Mouse (Mus musculus): ENCODE results near the gene Olfr1219. TPM values are rescaled to one million over a fixed set of nuclear protein-coding genes. Genes with fewer than 3 reads are reported as not detected.

Gene Olfr1219
- not detected for total RNA-seq (2021)
- long read RNA-seq, experiment 1: 0 reads
- long read RNA-seq, experiment 2: 0 reads

GRCm38 (mm10) chr2:89083413-89083812 is at the start of gene Olfr1219:
Gene Olfr1219, minus strand, starts transcription at chr2:89083513.
- intact Hi-C loops (cut with DNase I): no loop called here
- no peak for DNase-seq

- intact Hi-C loops (cut with DNase I): no loop called here
These were observed 49.6 kb upstream of the Olfr1219 start, which contains the start of gene Olfr1222 for GRCm38 (mm10) chr2:89132954-89133353. Gene Olfr1222, minus strand, starts transcription at chr2:89133054.

GRCm38 (mm10) chr2:89117183-89117582 is 33.9 kb upstream of the Olfr1219 start, which contains the start of gene Olfr1221:
Gene Olfr1221, minus strand, starts transcription at chr2:89117283.
- intact Hi-C loops (cut with DNase I): no loop called here
- no peak for DNase-seq

More at GRCm38 (mm10) chr2:89132954-89133353, 49.6 kb upstream of the Olfr1219 start, which contains the start of gene Olfr1222:
- no peak for DNase-seq

- intact Hi-C loops (cut with DNase I): no loop called here
- no peak for DNase-seq
These were observed 23.4 kb upstream of the Olfr1219 start, which contains the start of gene Olfr1220 for GRCm38 (mm10) chr2:89106735-89107134. Gene Olfr1220, minus strand, starts transcription at chr2:89106835.

- DNase-seq: no peak
- intact Hi-C loops (cut with DNase I): no loop called here
These were observed 22.3 kb upstream of the Olfr1219 start for GRCm38 (mm10) chr2:89105651-89106050.

- intact Hi-C loops (cut with DNase I): no loop called here
- DNase-seq: no peak
These were observed 10.5 kb upstream of the Olfr1219 start for GRCm38 (mm10) chr2:89093848-89094247.

GRCm38 (mm10) chr2:89081487-89081886 is 1.8 kb downstream of the Olfr1219 start:
- intact Hi-C loops (cut with DNase I): no loop called here
- no peak for DNase-seq

GRCm38 (mm10) chr2:89061087-89061486 is 22.2 kb downstream of the Olfr1219 start, which contains the start of gene Olfr1218:
Gene Olfr1218, minus strand, starts transcription at chr2:89061187.
- intact Hi-C loops (cut with DNase I): no loop called here
- no peak for DNase-seq

GRCm38 (mm10) chr2:89031965-89032364 is 51.3 kb downstream of the Olfr1219 start, which contains the start of gene Olfr1217:
Gene Olfr1217, minus strand, starts transcription at chr2:89032065.
- intact Hi-C loops (cut with DNase I): no loop called here
- no peak for DNase-seq

Other genes starting within 250 kb of the Olfr1219 start
- gene Olfr1204, start 234.2 kb downstream of the Olfr1219 start, total RNA-seq (2021): not detected
- not detected for gene Olfr1206, start 220.3 kb downstream of the Olfr1219 start, total RNA-seq (2021)
- not detected for gene Olfr1208, start 181.2 kb downstream of the Olfr1219 start, total RNA-seq (2021)
- not detected for gene Olfr1209, start 168.4 kb downstream of the Olfr1219 start, total RNA-seq (2021)
- gene Olfr1211, start 145.4 kb downstream of the Olfr1219 start, total RNA-seq (2021): not detected
- gene Olfr1212, start 129.5 kb downstream of the Olfr1219 start, total RNA-seq (2021): not detected
- not detected for gene Gm13762, start 103.2 kb downstream of the Olfr1219 start, total RNA-seq (2021)
- gene Olfr1214, start 90.9 kb downstream of the Olfr1219 start, total RNA-seq (2021): not detected
- gene Olfr1215, start 76.5 kb downstream of the Olfr1219 start, total RNA-seq (2021): not detected
- not detected for gene Olfr1216, start 65.2 kb downstream of the Olfr1219 start, total RNA-seq (2021)
- gene Olfr1217, start 51.4 kb downstream of the Olfr1219 start, total RNA-seq (2021): not detected
- gene Olfr1218, start 22.3 kb downstream of the Olfr1219 start, total RNA-seq (2021): not detected
- gene Olfr1220, start 23.3 kb upstream of the Olfr1219 start, total RNA-seq (2021): not detected
- gene Olfr1221, start 33.8 kb upstream of the Olfr1219 start, total RNA-seq (2021): not detected
- gene Olfr1222, start 49.5 kb upstream of the Olfr1219 start, total RNA-seq (2021): not detected
- gene Olfr1223, start 68.0 kb upstream of the Olfr1219 start, total RNA-seq (2021): not detected
- gene Olfr1224-ps1, start 80.6 kb upstream of the Olfr1219 start, total RNA-seq (2021): not detected
- not detected for gene Olfr1225, start 91.2 kb upstream of the Olfr1219 start, total RNA-seq (2021)
- not detected for gene Olfr1226, start 116.5 kb upstream of the Olfr1219 start, total RNA-seq (2021)
- not detected for gene Olfr1228, start 170.5 kb upstream of the Olfr1219 start, total RNA-seq (2021)
- not detected for gene Olfr1229, start 204.5 kb upstream of the Olfr1219 start, total RNA-seq (2021)
- not detected for gene Olfr1230, start 213.8 kb upstream of the Olfr1219 start, total RNA-seq (2021)
- not detected for gene Olfr1231, start 223.6 kb upstream of the Olfr1219 start, total RNA-seq (2021)
- gene Olfr1232, start 246.2 kb upstream of the Olfr1219 start, total RNA-seq (2021): not detected